Mouse (Mus musculus): ENCODE data around the gene Mrpl9. TPM values are rescaled to one million over a fixed set of nuclear protein-coding genes. Genes with fewer than 3 reads are reported as not detected.

The Mrpl9 gene
- polyA plus RNA-seq (2012; rRNA removed): 46.4 and 47.5 TPM in 2 replicates

- Histone ChIP-seq H3K27ac (ENCODE audit: control insufficient read depth, insufficient read depth, low read length) (no peak within 1 kb of the TSS), H3K36me3 (ENCODE audit: control insufficient read depth, insufficient read depth, low read length) (peaks cover 35% of the 10 kb centered on the region), H3K4me1 (replicated peaks; ENCODE audit: control insufficient read depth, insufficient read depth, low read length) (peaks cover 5% of the 10 kb centered on the region), H3K27me3 (ENCODE audit: control insufficient read depth, insufficient read depth, low read length) (no peaks in the 10 kb centered on the region), H3K4me3 (ENCODE audit: control insufficient read depth, insufficient read depth, low read length) (peak within 1 kb of the TSS; percentile 60)
- 2% methylated on average over 39 of the region's 39 CpGs for WGBS
- peak; percentile 98 for DNase-seq
- TF ChIP-seq POLR2A (IDR thresholded peaks at IDR 0.05; ENCODE audit: control insufficient read depth, extremely low read depth, insufficient read depth, low read length, poor library complexity): peak; percentile 88
- peak; percentile 57; the same call in 1 of the 2 replicates for TF ChIP-seq CTCF (IDR thresholded peaks at IDR 0.05; ENCODE audit: borderline replicate concordance, control insufficient read depth, extremely low read depth, insufficient read depth, low read length, poor library complexity)
These were observed at the start of gene Mrpl9 for GRCm38 (mm10) chr3:94442951-94443596. Gene Mrpl9 (plus strand): TSS chr3:94443318.

GRCm38 (mm10) chr3:94396336-94396735 is 46.8 kb upstream of the Mrpl9 start:
- WGBS: 94% methylated on average over 1 of the region's 1 CpGs
- Histone ChIP-seq H3K4me1 (replicated peaks; ENCODE audit: control insufficient read depth, insufficient read depth, low read length) (peaks cover 27% of the 10 kb centered on the region), H3K27me3 (ENCODE audit: control insufficient read depth, insufficient read depth, low read length) (no peaks in the 10 kb centered on the region), H3K27ac (ENCODE audit: control insufficient read depth, insufficient read depth, low read length) (no peak overlapping the region), H3K36me3 (ENCODE audit: control insufficient read depth, insufficient read depth, low read length) (peaks cover 52% of the 10 kb centered on the region), H3K4me3 (ENCODE audit: control insufficient read depth, insufficient read depth, low read length) (no peak overlapping the region)
- no peak for DNase-seq
- TF ChIP-seq CTCF (IDR thresholded peaks at IDR 0.05; ENCODE audit: borderline replicate concordance, control insufficient read depth, extremely low read depth, insufficient read depth, low read length, poor library complexity) (no peak), POLR2A (IDR thresholded peaks at IDR 0.05; ENCODE audit: control insufficient read depth, extremely low read depth, insufficient read depth, low read length, poor library complexity) (no peak)

- Histone ChIP-seq H3K4me3 (ENCODE audit: control insufficient read depth, insufficient read depth, low read length) (no peak overlapping the region), H3K36me3 (ENCODE audit: control insufficient read depth, insufficient read depth, low read length) (peaks cover 47% of the 10 kb centered on the region), H3K4me1 (replicated peaks; ENCODE audit: control insufficient read depth, insufficient read depth, low read length) (peaks cover 24% of the 10 kb centered on the region), H3K27ac (ENCODE audit: control insufficient read depth, insufficient read depth, low read length) (no peak overlapping the region), H3K27me3 (ENCODE audit: control insufficient read depth, insufficient read depth, low read length) (no peaks in the 10 kb centered on the region)
- DNase-seq: no peak
- WGBS: 93% methylated on average over 4 of the region's 4 CpGs
- no peak for TF ChIP-seq POLR2A (IDR thresholded peaks at IDR 0.05; ENCODE audit: control insufficient read depth, extremely low read depth, insufficient read depth, low read length, poor library complexity)
- TF ChIP-seq CTCF (IDR thresholded peaks at IDR 0.05; ENCODE audit: borderline replicate concordance, control insufficient read depth, extremely low read depth, insufficient read depth, low read length, poor library complexity): no peak
These were observed 46.3 kb upstream of the Mrpl9 start for GRCm38 (mm10) chr3:94396851-94397250.

GRCm38 (mm10) chr3:94398217-94398616 is 44.9 kb upstream of the Mrpl9 start, which contains the start of gene Lingo4:
Gene Lingo4 (plus strand): TSS chr3:94398517.
- H3K4me3 ChIP-seq (ENCODE audit: control insufficient read depth, insufficient read depth, low read length): peak within 1 kb of the TSS; percentile 2
- peak within 1 kb of the TSS; percentile 11; the same call in 1 of the 2 replicates for H3K27ac ChIP-seq (ENCODE audit: control insufficient read depth, insufficient read depth, low read length)
- peak; percentile 5 for DNase-seq
- peaks cover 30% of the 10 kb centered on the region for H3K4me1 ChIP-seq (replicated peaks; ENCODE audit: control insufficient read depth, insufficient read depth, low read length)
- H3K36me3 ChIP-seq (ENCODE audit: control insufficient read depth, insufficient read depth, low read length): peaks cover 34% of the 10 kb centered on the region
- no peaks in the 10 kb centered on the region for H3K27me3 ChIP-seq (ENCODE audit: control insufficient read depth, insufficient read depth, low read length)
- WGBS: 77% methylated on average over 6 of the region's 6 CpGs
- TF ChIP-seq CTCF (IDR thresholded peaks at IDR 0.05; ENCODE audit: borderline replicate concordance, control insufficient read depth, extremely low read depth, insufficient read depth, low read length, poor library complexity) (no peak), POLR2A (IDR thresholded peaks at IDR 0.05; ENCODE audit: control insufficient read depth, extremely low read depth, insufficient read depth, low read length, poor library complexity) (no peak)

- Histone ChIP-seq H3K36me3 (ENCODE audit: control insufficient read depth, insufficient read depth, low read length) (peaks cover 26% of the 10 kb centered on the region), H3K27me3 (ENCODE audit: control insufficient read depth, insufficient read depth, low read length) (no peaks in the 10 kb centered on the region), H3K27ac (ENCODE audit: control insufficient read depth, insufficient read depth, low read length) (peak overlapping the region; percentile 11; the same call in 1 of the 2 replicates), H3K4me3 (ENCODE audit: control insufficient read depth, insufficient read depth, low read length) (peak overlapping the region; percentile 2), H3K4me1 (replicated peaks; ENCODE audit: control insufficient read depth, insufficient read depth, low read length) (peaks cover 38% of the 10 kb centered on the region)
- peak; percentile 55 for DNase-seq
- WGBS: 3% methylated on average over 20 of the region's 20 CpGs
- TF ChIP-seq POLR2A (IDR thresholded peaks at IDR 0.05; ENCODE audit: control insufficient read depth, extremely low read depth, insufficient read depth, low read length, poor library complexity): peak; percentile 35; the same call in 1 of the 2 replicates
- TF ChIP-seq CTCF (IDR thresholded peaks at IDR 0.05; ENCODE audit: borderline replicate concordance, control insufficient read depth, extremely low read depth, insufficient read depth, low read length, poor library complexity): 0 out of 2 replicates have a peak, but pooled peaks have one; percentile 36
These were observed 44.1 kb upstream of the Mrpl9 start for GRCm38 (mm10) chr3:94398943-94399481.

- 68% methylated on average over 5 of the region's 5 CpGs for WGBS
- Histone ChIP-seq H3K4me3 (ENCODE audit: control insufficient read depth, insufficient read depth, low read length) (no peak overlapping the region), H3K36me3 (ENCODE audit: control insufficient read depth, insufficient read depth, low read length) (peaks cover 22% of the 10 kb centered on the region), H3K27ac (ENCODE audit: control insufficient read depth, insufficient read depth, low read length) (no peak overlapping the region), H3K27me3 (ENCODE audit: control insufficient read depth, insufficient read depth, low read length) (no peaks in the 10 kb centered on the region), H3K4me1 (replicated peaks; ENCODE audit: control insufficient read depth, insufficient read depth, low read length) (peaks cover 46% of the 10 kb centered on the region)
- peak; percentile 7 for DNase-seq
- TF ChIP-seq CTCF (IDR thresholded peaks at IDR 0.05; ENCODE audit: borderline replicate concordance, control insufficient read depth, extremely low read depth, insufficient read depth, low read length, poor library complexity) (no peak), POLR2A (IDR thresholded peaks at IDR 0.05; ENCODE audit: control insufficient read depth, extremely low read depth, insufficient read depth, low read length, poor library complexity) (no peak)
These were observed 43.3 kb upstream of the Mrpl9 start for GRCm38 (mm10) chr3:94399663-94400310.

Measured in thymus, adult 2 months (tissue).